Mouse (Mus musculus): Measurements from ENCODE around the gene Pxmp2. TPM values are rescaled to one million over a fixed set of nuclear protein-coding genes. Genes with fewer than 3 reads are reported as not detected.

Pxmp2 gene
- total RNA-seq, 4 experiments from 2014 or later, result 6.8 to 10.8 (median 8.8) TPM

GRCm38 (mm10) chr5:110230780-110231461, 55.1 kb downstream of the Pxmp2 start, which contains the start of gene Ankle2:
Gene Ankle2, plus strand, starts transcription at chr5:110231004.
- DNase-seq (ENCODE audit: low spot score in 2 of 2), result peak; percentile 83 to 87

- no peak for DNase-seq (ENCODE audit: low spot score in 2 of 2)
These were observed 55.6 kb downstream of the Pxmp2 start for GRCm38 (mm10) chr5:110230401-110230779.

- DNase-seq (ENCODE audit: low spot score in 2 of 2), result no peak
These were observed 58.6 kb downstream of the Pxmp2 start for GRCm38 (mm10) chr5:110227336-110227883.

- DNase-seq (ENCODE audit: low spot score in 2 of 2), result no peak
These were observed 60.9 kb downstream of the Pxmp2 start for GRCm38 (mm10) chr5:110225056-110225455.

Other genes starting within 250 kb of the Pxmp2 start
- 10 to 100 TPM; 13.0 to 14.4 (median 13.9) TPM for gene Gm17655, start 213.7 kb downstream of the Pxmp2 start, total RNA-seq (2022)
- 1 to 10 TPM in 2 of 4 experiments, under 1 TPM in 2; 0.61 to 2.1 (median 1.2) TPM for gene Gm35315, start 191.8 kb downstream of the Pxmp2 start, total RNA-seq (2022)
- 10 to 100 TPM; 10.2 to 15.1 (median 14.1) TPM for gene Plcxd1, start 186.2 kb downstream of the Pxmp2 start, total RNA-seq (2022)
- gene Gtpbp6, start 178.0 kb downstream of the Pxmp2 start, total RNA-seq (2022), result 10 to 100 TPM; 67.3 to 88.7 (median 83.2) TPM
- gene Zfp605, start 176.1 kb downstream of the Pxmp2 start, total RNA-seq (2022), result 10 to 100 TPM; 15.0 to 19.2 (median 16.1) TPM
- gene Chfr, start 150.3 kb downstream of the Pxmp2 start, total RNA-seq (2022), result 10 to 100 TPM; 41.8 to 50.5 (median 45.1) TPM
- 10 to 100 TPM; 46.4 to 48.0 (median 46.5) TPM for gene Golga3, start 109.5 kb downstream of the Pxmp2 start, total RNA-seq (2022)
- 10 to 100 TPM; 34.5 to 42.7 (median 37.8) TPM for gene Ankle2, start 55.2 kb downstream of the Pxmp2 start, total RNA-seq (2022)
- 10 to 100 TPM; 50.0 to 60.1 (median 52.8) TPM for gene Pgam5, start 16.3 kb downstream of the Pxmp2 start, total RNA-seq (2022)
- 1 to 10 TPM; 1.4 to 2.4 (median 1.9) TPM for gene Pole, start 120 bp upstream of the Pxmp2 start, total RNA-seq (2022)
- under 1 TPM in 1 of 4 experiments, not detected in 3; 0.32 TPM for gene P2rx2, start 57.0 kb upstream of the Pxmp2 start, total RNA-seq (2022)
- gene Lrcol1, start 58.5 kb upstream of the Pxmp2 start, total RNA-seq (2022), result not detected
- 10 to 100 TPM; 60.3 to 72.8 (median 66.9) TPM for gene Fbrsl1, start 162.3 kb upstream of the Pxmp2 start, total RNA-seq (2022)

Data from left cerebral cortex, adult 8-10 months (tissue).